Mouse (Mus musculus) forelimb bud, embryonic 11.5 days (tissue): ENCODE measurements around the gene Dnajc7.
A peak's percentile ranks its signal among the peaks of the same experiment; 100 is the strongest.
"Not testable (repeated sequence)": the region's sequence is repeated elsewhere in the genome, so short reads cannot be mapped to it uniquely, and the experiment has no call there.

ENCODE experiments used
- DNase-seq: peaks from one replicate; pipeline ENCODE4 v3.0.0-alpha.2; 2012; ENCODE audit warnings: low read depth, low spot score

Dnajc7 gene

GRCm38 (mm10) chr11:100619982-100620381, at the start of gene Dnajc7:
TSS of gene Dnajc7 (minus strand) at chr11:100620168.
- DNase-seq: no peak

- DNase-seq: no peak
These were observed 39.8 kb upstream of the Dnajc7 start for GRCm38 (mm10) chr11:100659806-100660205.

- DNase-seq: no peak
These were observed 36.5 kb upstream of the Dnajc7 start for GRCm38 (mm10) chr11:100656458-100656857.

GRCm38 (mm10) chr11:100655589-100655988, 35.6 kb upstream of the Dnajc7 start:
- not testable (repeated sequence) for DNase-seq

- DNase-seq: no peak
These were observed 31.8 kb upstream of the Dnajc7 start for GRCm38 (mm10) chr11:100651748-100652147.

- DNase-seq: no peak
These were observed 31.2 kb upstream of the Dnajc7 start for GRCm38 (mm10) chr11:100651205-100651604.

- no peak for DNase-seq
These were observed 28.4 kb upstream of the Dnajc7 start for GRCm38 (mm10) chr11:100648405-100648804.

GRCm38 (mm10) chr11:100646265-100646664, 26.3 kb upstream of the Dnajc7 start:
- peak; percentile 56 for DNase-seq

GRCm38 (mm10) chr11:100643612-100644575, 23.9 kb upstream of the Dnajc7 start:
- DNase-seq: no peak

- peak; percentile 62 for DNase-seq
These were observed 20.4 kb upstream of the Dnajc7 start for GRCm38 (mm10) chr11:100640159-100640906.

- DNase-seq: no peak
These were observed 14.6 kb upstream of the Dnajc7 start for GRCm38 (mm10) chr11:100634530-100634929.

GRCm38 (mm10) chr11:100628862-100629352, 8.9 kb upstream of the Dnajc7 start:
- DNase-seq: no peak

GRCm38 (mm10) chr11:100628056-100628455, 8.1 kb upstream of the Dnajc7 start:
- DNase-seq: no peak

- peak; percentile 46 for DNase-seq
These were observed 6.8 kb upstream of the Dnajc7 start for GRCm38 (mm10) chr11:100626701-100627195.

GRCm38 (mm10) chr11:100625754-100626700, 6.1 kb upstream of the Dnajc7 start:
- no peak for DNase-seq

- no peak for DNase-seq
These were observed 3.9 kb upstream of the Dnajc7 start for GRCm38 (mm10) chr11:100623867-100624266.

- DNase-seq: peak; percentile 91
These were observed 2.7 kb upstream of the Dnajc7 start for GRCm38 (mm10) chr11:100622714-100623113.

GRCm38 (mm10) chr11:100619485-100619975, 438 bp downstream of the Dnajc7 start:
- DNase-seq: peak; percentile 98

- DNase-seq: peak; percentile 72
These were observed 1.0 kb downstream of the Dnajc7 start, which contains the start of gene Nkiras2 for GRCm38 (mm10) chr11:100618761-100619484. TSS of gene Nkiras2 (plus strand) at chr11:100619244.

- DNase-seq: no peak
These were observed 2.5 kb downstream of the Dnajc7 start for GRCm38 (mm10) chr11:100617480-100617879.
